Mouse (Mus musculus): ENCODE results near the gene Wdcp. TPM values are rescaled to one million over a fixed set of nuclear protein-coding genes. Genes with fewer than 3 reads are reported as not detected.
"Not testable (repeated sequence)": the region's sequence is repeated elsewhere in the genome, so short reads cannot be mapped to it uniquely, and the experiment has no call there.

Gene Wdcp
- total RNA-seq, 2 experiments from 2014 or later, result 10.6 to 11.5 TPM

DNA sequence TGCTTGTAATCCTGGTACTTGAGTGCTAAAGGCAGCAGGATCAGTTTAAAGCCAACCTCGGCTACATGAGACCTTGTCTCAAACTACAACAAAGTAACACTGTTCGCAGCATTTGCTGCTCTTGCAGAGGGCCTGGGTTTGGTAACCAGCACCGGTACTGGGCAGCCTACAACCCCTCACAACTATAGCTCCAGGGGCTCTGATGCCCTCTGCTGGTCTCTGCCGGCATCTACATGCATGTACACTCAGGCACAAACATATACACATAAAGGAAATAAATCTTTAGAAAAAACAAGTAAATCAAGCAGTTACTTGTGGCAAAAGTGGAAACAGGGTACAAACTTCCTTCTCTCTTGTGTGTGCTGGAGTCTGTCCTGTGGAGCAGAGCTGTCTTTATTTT is 19.6 kb downstream of the Wdcp start:
- no peak for DNase-seq (ENCODE audit: low spot score in 2 of 2)
- intact Hi-C loops (cut with DNase I), result no loop called here

GRCm38 (mm10) chr12:4863654-4864337 is 20.7 kb downstream of the Wdcp start:
- no peak for DNase-seq (ENCODE audit: low spot score in 2 of 2)
- intact Hi-C loops (cut with DNase I), result no loop called here

DNA sequence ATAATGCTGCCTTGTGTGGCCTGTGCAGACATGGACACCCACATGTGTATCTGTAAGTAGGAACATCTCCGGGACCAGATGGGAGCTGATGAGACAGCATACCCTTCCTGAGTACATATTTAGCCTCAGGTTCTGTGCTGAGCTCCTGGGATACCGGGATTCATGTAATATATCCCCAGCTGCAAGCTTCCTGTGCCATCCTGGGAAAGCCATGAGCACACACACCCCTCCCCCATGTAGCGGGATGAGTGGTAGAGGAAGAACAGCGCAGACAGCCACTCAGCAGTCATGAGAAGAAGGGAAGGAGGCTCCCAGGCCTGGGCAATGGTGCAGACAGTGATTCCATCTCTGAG is 21.2 kb downstream of the Wdcp start:
- intact Hi-C loops (cut with DNase I), result no loop called here

DNA sequence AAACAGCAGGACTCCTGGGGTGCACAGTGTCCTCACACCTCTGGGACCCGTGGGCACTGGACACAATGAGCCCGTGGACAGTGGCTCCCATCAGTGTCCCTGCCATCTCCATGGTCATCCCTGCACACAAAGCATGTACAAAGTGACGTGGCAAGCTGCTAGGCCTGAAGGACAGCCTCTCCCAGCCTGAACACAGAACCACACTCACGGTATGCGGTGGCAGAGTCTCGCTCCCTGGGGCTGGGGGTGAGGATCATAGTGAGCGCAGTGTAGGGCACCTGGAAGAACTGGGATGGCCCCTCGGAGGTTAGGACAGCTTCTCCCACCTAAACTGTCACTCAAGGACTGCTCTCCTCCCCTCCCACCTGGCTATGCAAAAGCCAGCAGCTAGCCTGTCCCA is 25.8 kb downstream of the Wdcp start:
- intact Hi-C loops (cut with DNase I), result no loop called here
- no peak for DNase-seq (ENCODE audit: low spot score in 2 of 2)

More for the DNA sequence above, 21.2 kb downstream of the Wdcp start:
- peak; percentile 53 to 64 for DNase-seq (ENCODE audit: low spot score in 2 of 2)

DNA sequence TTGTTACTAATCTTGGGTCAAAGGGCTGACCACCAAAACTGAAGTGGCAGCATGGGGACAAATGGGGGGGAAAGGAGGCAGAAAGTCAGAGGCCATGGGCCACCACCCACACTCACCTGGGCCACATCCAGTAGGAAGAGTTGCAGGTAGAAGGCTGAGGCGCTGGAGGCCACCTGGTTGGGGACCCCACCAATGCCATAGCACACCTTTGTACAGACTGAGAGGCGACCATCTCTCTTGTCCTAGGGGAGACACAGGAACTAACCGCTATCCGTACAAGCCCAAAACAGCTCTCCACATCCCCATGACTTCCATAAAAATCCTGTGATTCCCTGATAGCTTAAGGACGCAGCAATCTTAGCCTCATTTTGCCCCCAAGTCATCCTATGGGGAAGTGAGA is 28.2 kb downstream of the Wdcp start:
- no peak for DNase-seq (ENCODE audit: low spot score in 2 of 2)
- intact Hi-C loops (cut with DNase I), result loop anchor here (10.0 kb wide), 1 partner anchor 104 kb away; no protein-coding TSS in a partner anchor

- intact Hi-C loops (cut with DNase I), result loop anchor here (10.0 kb wide), 1 partner anchor 103 kb away; no protein-coding TSS in a partner anchor
- DNase-seq (ENCODE audit: low spot score in 2 of 2), result no peak
Observed at GRCm38 (mm10) chr12:4872273-4872672, 29.2 kb downstream of the Wdcp start.

GRCm38 (mm10) chr12:4872983-4873477 is 29.9 kb downstream of the Wdcp start:
- DNase-seq (ENCODE audit: low spot score in 2 of 2), result no peak
- intact Hi-C loops (cut with DNase I), result loop anchor here (10.0 kb wide), 1 partner anchor 102 kb away; no protein-coding TSS in a partner anchor

DNA sequence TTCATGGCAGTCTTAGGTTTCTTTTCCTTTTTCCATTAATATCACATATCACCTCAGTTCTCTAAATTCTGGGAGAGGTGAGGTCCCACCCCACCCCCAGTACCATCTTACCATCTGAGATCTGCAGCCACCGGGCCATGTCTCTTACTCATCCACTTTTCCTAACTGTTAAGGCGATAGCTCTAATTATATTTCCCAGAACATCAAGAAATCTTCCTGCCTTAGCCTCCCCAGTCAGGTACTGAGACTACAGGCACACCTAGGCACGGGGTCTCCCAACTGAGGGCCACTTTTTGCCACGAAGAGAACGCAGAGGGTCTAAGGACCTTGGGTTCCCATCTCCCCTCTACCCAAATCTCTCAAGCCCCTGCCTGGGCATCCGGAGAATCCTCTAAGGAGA is 30.4 kb downstream of the Wdcp start:
- DNase-seq (ENCODE audit: low spot score in 2 of 2), result no peak
- intact Hi-C loops (cut with DNase I), result loop anchor here (10.0 kb wide), 1 partner anchor 101 kb away; no protein-coding TSS in a partner anchor

GRCm38 (mm10) chr12:4874161-4874927 is 31.2 kb downstream of the Wdcp start, which contains the start of gene Mfsd2b:
Mfsd2b (minus strand) TSS chr12:4874359.
- DNase-seq (ENCODE audit: low spot score in 2 of 2), result peak; percentile 40 to 41
- intact Hi-C loops (cut with DNase I), result loop anchor here (10.0 kb wide), 1 partner anchor 100 kb away; no protein-coding TSS in a partner anchor

- intact Hi-C loops (cut with DNase I), result loop anchor here (10.0 kb wide), 1 partner anchor 99 kb away; no protein-coding TSS in a partner anchor
Observed at GRCm38 (mm10) chr12:4875623-4876022, 32.5 kb downstream of the Wdcp start.

GRCm38 (mm10) chr12:4878296-4878783 is 35.2 kb downstream of the Wdcp start:
- no peak for DNase-seq (ENCODE audit: low spot score in 2 of 2)
- intact Hi-C loops (cut with DNase I), result loop anchor here (10.0 kb wide), 1 partner anchor 96 kb away; no protein-coding TSS in a partner anchor

More at GRCm38 (mm10) chr12:4875623-4876022, 32.5 kb downstream of the Wdcp start:
- DNase-seq (ENCODE audit: low spot score in 2 of 2), result no peak

GRCm38 (mm10) chr12:4879048-4879447 is 35.9 kb downstream of the Wdcp start:
- DNase-seq (ENCODE audit: low spot score in 2 of 2), result peak in 1 of 2 experiments; percentile 17
- intact Hi-C loops (cut with DNase I), result loop anchor here (10.0 kb wide), 1 partner anchor 96 kb away; no protein-coding TSS in a partner anchor

GRCm38 (mm10) chr12:4882086-4882485 is 39.0 kb downstream of the Wdcp start:
- DNase-seq (ENCODE audit: low spot score in 2 of 2), result no peak
- intact Hi-C loops (cut with DNase I), result no loop called here

DNA sequence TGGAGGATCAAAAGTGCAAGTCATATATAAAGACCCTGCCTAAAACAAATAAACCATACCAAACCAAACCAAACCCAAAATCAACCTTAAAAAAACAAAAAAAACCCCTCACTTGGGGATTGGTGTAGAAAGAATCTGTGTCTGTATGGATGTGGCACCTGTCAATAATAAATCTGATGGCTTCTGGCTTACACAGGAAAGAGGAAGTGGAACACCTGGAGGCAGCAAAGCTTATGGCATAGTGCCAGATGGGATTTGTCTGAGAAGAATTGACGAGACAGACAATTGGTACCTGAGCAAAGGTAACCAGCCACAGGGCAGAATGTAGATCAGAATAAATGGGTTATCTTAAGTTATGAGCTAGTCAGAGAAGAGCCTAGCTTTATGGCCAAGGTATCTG is 42.0 kb downstream of the Wdcp start:
- DNase-seq (ENCODE audit: low spot score in 2 of 2), result no peak
- intact Hi-C loops (cut with DNase I), result no loop called here

DNA sequence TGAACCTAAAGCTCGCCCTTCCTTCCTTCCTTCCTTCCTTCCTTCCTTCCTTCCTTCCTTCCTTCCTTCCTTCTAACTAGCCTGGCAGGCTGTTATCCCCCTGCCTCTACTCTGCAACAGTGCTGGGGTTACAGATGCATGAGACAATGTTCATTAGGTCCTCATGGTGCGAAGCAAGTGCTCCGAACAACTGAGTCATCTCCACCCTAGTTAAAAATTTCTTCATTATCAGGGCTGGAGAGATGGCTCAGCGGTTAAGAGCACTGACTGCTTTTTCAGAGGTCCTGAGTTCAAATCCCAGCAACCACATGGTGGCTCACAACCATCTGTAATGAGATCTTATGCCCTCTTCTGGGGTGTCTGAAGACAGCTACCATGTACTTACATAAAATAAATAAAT is 43.5 kb downstream of the Wdcp start:
- DNase-seq (ENCODE audit: low spot score in 2 of 2); intact Hi-C loops (cut with DNase I): not testable (repeated sequence)

GRCm38 (mm10) chr12:4888739-4889138 is 45.6 kb downstream of the Wdcp start:
- intact Hi-C loops (cut with DNase I), result no loop called here
- no peak for DNase-seq (ENCODE audit: low spot score in 2 of 2)

DNA sequence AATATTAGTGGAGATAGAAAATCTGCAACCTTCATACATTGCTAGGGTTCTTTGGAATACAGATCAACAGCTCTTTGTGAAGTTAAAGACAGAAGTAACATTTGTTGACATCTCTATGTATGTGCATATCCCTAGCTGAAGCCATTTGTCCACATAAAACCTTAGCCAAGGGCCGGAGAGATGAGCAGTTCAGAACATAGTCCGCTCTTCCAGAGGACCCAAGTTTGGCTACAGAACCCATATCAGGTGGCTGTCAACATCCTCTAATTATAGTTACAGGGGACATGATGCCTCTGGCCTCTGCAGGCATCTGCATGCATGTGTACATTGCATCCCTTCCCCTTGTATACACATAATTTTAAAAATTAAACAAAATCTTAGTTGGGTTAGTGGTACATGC is 46.1 kb downstream of the Wdcp start:
- intact Hi-C loops (cut with DNase I), result no loop called here
- DNase-seq (ENCODE audit: low spot score in 2 of 2), result no peak

- no peak for DNase-seq (ENCODE audit: low spot score in 2 of 2)
- intact Hi-C loops (cut with DNase I), result no loop called here
Observed at GRCm38 (mm10) chr12:4889891-4890290, 46.8 kb downstream of the Wdcp start.

DNA sequence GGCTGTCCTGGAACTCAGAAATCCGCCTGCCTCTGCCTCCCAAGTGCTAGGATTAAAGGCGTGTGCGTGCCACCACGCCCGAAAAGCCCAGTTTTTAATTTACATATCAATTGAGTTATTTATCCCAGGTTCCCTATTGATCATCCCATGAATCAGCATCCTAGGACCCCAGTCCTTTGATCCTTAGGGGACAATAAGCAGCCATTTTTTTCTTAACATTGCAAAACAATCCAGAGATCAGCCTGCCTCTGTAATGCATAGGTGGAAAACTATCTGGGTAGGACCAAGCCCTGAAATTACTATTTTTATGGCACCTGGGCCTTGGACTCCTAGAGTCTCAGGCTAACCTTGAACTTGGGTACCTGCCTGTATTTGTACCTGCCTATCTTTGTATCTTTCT is 54.9 kb downstream of the Wdcp start:
- DNase-seq (ENCODE audit: low spot score in 2 of 2), result no peak
- intact Hi-C loops (cut with DNase I), result no loop called here

- intact Hi-C loops (cut with DNase I), result loop anchor here (10.0 kb wide), 1 partner anchor 311 kb away; the partner anchor contains the start of genes Gm3625 and Itsn2
Observed at GRCm38 (mm10) chr12:4905946-4906345, 62.8 kb downstream of the Wdcp start.

More at GRCm38 (mm10) chr12:4905946-4906345, 62.8 kb downstream of the Wdcp start:
- DNase-seq (ENCODE audit: low spot score in 2 of 2), result no peak

Measured in left cerebral cortex, postnatal 14 days (tissue).